Mouse (Mus musculus) heart, adult 2 months (tissue): Measurements from ENCODE around the gene Hlx.

Experiments used
- CTCF ChIP-seq: fragments of 200-600 bp; IDR thresholded peaks from 2 replicates; pipeline ENCODE4 v1.8.1; 2022; ENCODE audit warnings: antibody characterized with exemption, mild to moderate bottlenecking, moderate library complexity
- EP300 ChIP-seq: fragments of 200-500 bp; IDR thresholded peaks from 2 replicates; pipeline ENCODE4 v1.6.1; 2011; ENCODE audit warnings: low read depth, low read length, control low read depth; ENCODE audit not compliant: insufficient read depth
- POLR2A ChIP-seq: fragments of 200-500 bp; IDR thresholded peaks from 2 replicates; pipeline ENCODE4 v1.6.1; 2011; ENCODE audit warnings: mild to moderate bottlenecking, low read depth, low read length, control low read depth; ENCODE audit not compliant: insufficient read depth

GRCm38 (mm10) chr1:184679416-184679965 lies 52.9 kb downstream of the Hlx start:
- TF ChIP-seq CTCF (no peak), POLR2A (no peak), EP300 (no peak)
